Mouse (Mus musculus) G1E (cell line): Measurements from ENCODE around the gene Phldb3. TPM values are rescaled to one million over a fixed set of nuclear protein-coding genes. Genes with fewer than 3 reads are reported as not detected.

Source experiments
- ATAC-seq: 2 replicates; pipeline ENCODE4 v1.8.0; 2016; ENCODE audit warnings: mild to moderate bottlenecking; ENCODE audit not compliant: insufficient number of reproducible peaks, poor library complexity, low FRiP score, severe bottlenecking; ENCODE audit errors: extremely low read depth
- DNase-seq: peaks from one replicate; pipeline ENCODE4 v3.0.0; 2012; ENCODE audit warnings: low spot score
- H3K27me3 ChIP-seq: 2 replicates; pipeline ENCODE4 v1.6.1; 2012; ENCODE audit warnings: mild to moderate bottlenecking, low read length, inconsistent platforms; ENCODE audit not compliant: insufficient read depth
- H3K36me3 ChIP-seq: replicated peaks from 2 replicates; pipeline ENCODE3; 2012; ENCODE audit warnings: mild to moderate bottlenecking, inconsistent platforms
- H3K4me1 ChIP-seq: 2 replicates; pipeline ENCODE4 v1.6.1; 2012; ENCODE audit warnings: low read depth, low read length, inconsistent platforms, mixed read lengths; ENCODE audit not compliant: insufficient read depth
- H3K4me3 ChIP-seq: 2 replicates; pipeline ENCODE4 v1.5.1; 2012; ENCODE audit warnings: low read depth, mild to moderate bottlenecking, inconsistent platforms, low read length, moderate library complexity, mixed read lengths
- H3K9me3 ChIP-seq: replicated peaks from 2 replicates; pipeline ENCODE4 v1.6.1; 2012; ENCODE audit warnings: inconsistent platforms
- CTCF ChIP-seq: IDR thresholded peaks from 2 replicates; pipeline ENCODE4 v1.5.1; 2012; ENCODE audit warnings: low read depth, low read length, inconsistent platforms, mixed read lengths
- GATA1 ChIP-seq: IDR thresholded peaks from 2 replicates; pipeline ENCODE4 v1.6.1; 2012; ENCODE audit warnings: borderline replicate concordance, low read length, inconsistent platforms, mixed read lengths
- GATA2 ChIP-seq: IDR thresholded peaks from 2 replicates; pipeline ENCODE4 v1.6.1; 2012; ENCODE audit warnings: low read depth, low read length, inconsistent platforms, borderline replicate concordance
- POLR2AphosphoS5 ChIP-seq: IDR thresholded peaks from 2 replicates; pipeline ENCODE4 v1.6.1; 2012; ENCODE audit warnings: low read depth, low read length, inconsistent platforms; ENCODE audit not compliant: insufficient replicate concordance
- TAL1 ChIP-seq: conservative IDR thresholded peaks from 2 replicates; pipeline ENCODE4 v1.6.1; 2012; ENCODE audit warnings: low read depth, low read length, inconsistent platforms, mixed read lengths
- polyA plus RNA-seq: library from polyadenylated mRNA; stranded (reverse); fragments of >175 nt; gene quantifications from 2 replicates; pipeline ENCODE4 v1.2.3, GENCODE M21; 2012
- total RNA-seq, 2 experiments: library from RNA; stranded (forward) in 1 of 2; stranded (reverse) in 1 of 2; fragments of 200-1000 nt in 1 of 2; fragments of >200 nt in 1 of 2; fragmentation: Nextera tagmentation in 1 of 2; gene quantifications; 2 replicates each; pipeline ENCODE4 v1.2.3; 2014 to 2017

The Phldb3 gene
- total RNA-seq (2014; fragmentation: Nextera tagmentation) (2.3 and 8.0 TPM in 2 replicates), total RNA-seq (2017) (1.1 and 1.4 TPM in 2 replicates), polyA plus RNA-seq (4.9 and 6.0 TPM in 2 replicates)

DNA sequence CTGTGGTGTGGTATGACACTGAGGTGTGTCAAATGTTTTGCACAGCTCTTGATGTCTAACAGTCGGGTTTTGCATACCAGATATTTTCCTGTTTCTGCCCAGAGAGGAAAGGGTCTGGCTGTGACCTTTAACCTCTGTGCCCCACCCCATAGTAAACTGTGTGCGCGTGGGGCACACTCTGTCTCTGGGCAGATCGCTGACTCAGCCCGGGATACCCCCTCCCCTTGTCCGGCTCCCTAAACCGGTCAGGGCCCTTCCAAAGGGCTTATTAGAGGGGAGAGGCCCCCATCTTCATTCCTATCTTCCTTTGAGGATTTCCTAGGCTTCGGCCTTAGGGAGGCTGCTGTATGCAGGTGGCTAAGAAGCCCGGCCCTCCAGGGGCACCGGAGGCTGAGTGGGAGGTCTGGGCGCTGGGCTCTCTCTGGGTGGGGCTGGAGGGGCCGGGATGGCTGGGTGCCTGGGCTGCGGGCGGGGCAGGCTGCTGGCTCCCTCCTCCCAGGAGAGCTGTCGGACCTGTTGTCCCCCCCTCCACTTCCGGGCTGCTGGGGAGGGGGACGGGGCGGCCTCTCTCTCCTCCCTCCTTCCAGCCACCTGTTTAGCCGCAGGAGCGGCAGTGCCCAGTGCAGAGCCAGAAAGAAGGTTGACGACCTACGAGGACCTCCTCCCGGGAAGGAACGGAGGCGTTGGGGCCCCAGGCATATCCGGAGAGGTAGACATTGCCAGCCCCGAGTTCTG, at the start of gene Phldb3:
Gene Phldb3, plus strand, starts transcription at position 620 of the 735 bp plus-strand sequence.
- DNase-seq: peak; percentile 47
- H3K4me1 ChIP-seq: peaks cover 11% of the 10 kb centered on the region
- H3K36me3 ChIP-seq: peaks cover 27% of the 10 kb centered on the region
- TF ChIP-seq POLR2AphosphoS5 (no peak), GATA1 (no peak), GATA2 (no peak), CTCF (no peak), TAL1 (no peak)
- H3K4me3 ChIP-seq: peak within 1 kb of the TSS; percentile 71
- H3K27me3 ChIP-seq: peaks cover 12% of the 10 kb centered on the region; the same call in 1 of the 2 replicates
- no peaks in the 10 kb centered on the region for H3K9me3 ChIP-seq
- ATAC-seq: 0 out of 2 replicates have a peak, but pooled peaks have one; percentile 37

DNA sequence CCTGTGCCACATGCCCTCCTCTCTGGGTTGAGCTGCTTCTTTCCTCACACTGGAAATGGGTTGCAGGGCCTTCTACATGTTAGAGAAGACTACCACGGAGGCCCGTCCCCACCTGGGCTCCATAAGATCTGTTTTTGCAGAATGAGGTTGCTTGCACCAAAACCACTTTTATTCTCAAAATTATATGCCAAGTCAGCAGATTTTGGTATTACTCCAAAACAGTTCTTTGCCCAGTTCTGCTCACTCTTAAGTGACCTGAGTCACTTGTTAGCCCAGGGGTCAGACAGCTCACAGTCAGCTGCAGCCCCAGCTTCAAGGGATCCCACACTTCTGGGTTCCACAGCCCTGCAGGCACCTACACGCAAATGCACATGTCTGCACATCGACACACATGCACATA, 49.1 kb upstream of the Phldb3 start:
- Histone ChIP-seq H3K4me3 (no peak overlapping the region), H3K27me3 (no peaks in the 10 kb centered on the region), H3K4me1 (peaks cover 10% of the 10 kb centered on the region; the same call in 1 of the 2 replicates), H3K36me3 (peaks cover 96% of the 10 kb centered on the region), H3K9me3 (no peaks in the 10 kb centered on the region)
- DNase-seq (no peak), ATAC-seq (no peak)
- TF ChIP-seq POLR2AphosphoS5: no peak
- TF ChIP-seq CTCF: no peak
- TF ChIP-seq GATA2: no peak
- no peak for TF ChIP-seq GATA1
- TF ChIP-seq TAL1: no peak

DNA sequence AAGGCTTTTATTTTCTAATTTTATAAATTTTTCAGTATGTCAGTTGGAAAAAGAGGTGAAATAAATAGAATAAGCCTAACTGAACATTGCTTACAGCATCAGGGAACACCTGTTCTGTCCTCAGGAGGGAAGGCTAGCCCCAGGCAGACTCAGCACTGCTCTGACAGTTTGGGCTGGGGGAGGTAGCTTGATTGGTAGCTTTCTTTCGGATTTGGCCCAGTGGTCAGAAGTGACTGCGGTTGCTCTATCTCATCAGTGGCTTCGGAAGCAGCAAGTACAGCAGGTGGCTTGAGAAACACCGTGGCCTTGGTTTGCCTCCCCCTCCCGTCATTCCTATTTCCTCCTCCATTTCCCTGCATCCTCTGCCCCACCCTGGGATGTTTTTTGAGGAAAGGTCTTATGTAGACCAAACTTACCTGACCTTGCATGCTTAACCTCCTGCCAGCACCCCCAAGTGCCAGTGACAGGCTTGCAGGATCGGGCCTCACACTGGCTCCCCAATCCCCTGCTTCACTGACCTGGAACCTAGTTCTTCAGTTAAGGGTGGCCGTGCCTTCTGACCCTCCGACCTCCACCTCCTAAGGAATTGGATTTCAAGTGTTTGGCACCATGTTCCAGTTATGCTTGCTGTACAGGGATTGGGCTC, 47.2 kb upstream of the Phldb3 start:
- Histone ChIP-seq H3K36me3 (peaks cover 99% of the 10 kb centered on the region), H3K4me3 (no peak overlapping the region), H3K27me3 (no peaks in the 10 kb centered on the region), H3K4me1 (peaks cover 6% of the 10 kb centered on the region; the same call in 1 of the 2 replicates), H3K9me3 (no peaks in the 10 kb centered on the region)
- TF ChIP-seq TAL1 (no peak), POLR2AphosphoS5 (no peak), GATA1 (no peak), CTCF (no peak), GATA2 (no peak)
- ATAC-seq: no peak
- DNase-seq: no peak

GRCm38 (mm10) chr7:24563837-24564206, 46.7 kb upstream of the Phldb3 start:
- TF ChIP-seq POLR2AphosphoS5 (no peak), GATA1 (no peak), CTCF (no peak), GATA2 (no peak), TAL1 (no peak)
- Histone ChIP-seq H3K9me3 (no peaks in the 10 kb centered on the region), H3K4me1 (peaks cover 6% of the 10 kb centered on the region; the same call in 1 of the 2 replicates), H3K36me3 (peaks cover 99% of the 10 kb centered on the region), H3K4me3 (no peak overlapping the region), H3K27me3 (no peaks in the 10 kb centered on the region)
- no peak for ATAC-seq
- DNase-seq: no peak

DNA sequence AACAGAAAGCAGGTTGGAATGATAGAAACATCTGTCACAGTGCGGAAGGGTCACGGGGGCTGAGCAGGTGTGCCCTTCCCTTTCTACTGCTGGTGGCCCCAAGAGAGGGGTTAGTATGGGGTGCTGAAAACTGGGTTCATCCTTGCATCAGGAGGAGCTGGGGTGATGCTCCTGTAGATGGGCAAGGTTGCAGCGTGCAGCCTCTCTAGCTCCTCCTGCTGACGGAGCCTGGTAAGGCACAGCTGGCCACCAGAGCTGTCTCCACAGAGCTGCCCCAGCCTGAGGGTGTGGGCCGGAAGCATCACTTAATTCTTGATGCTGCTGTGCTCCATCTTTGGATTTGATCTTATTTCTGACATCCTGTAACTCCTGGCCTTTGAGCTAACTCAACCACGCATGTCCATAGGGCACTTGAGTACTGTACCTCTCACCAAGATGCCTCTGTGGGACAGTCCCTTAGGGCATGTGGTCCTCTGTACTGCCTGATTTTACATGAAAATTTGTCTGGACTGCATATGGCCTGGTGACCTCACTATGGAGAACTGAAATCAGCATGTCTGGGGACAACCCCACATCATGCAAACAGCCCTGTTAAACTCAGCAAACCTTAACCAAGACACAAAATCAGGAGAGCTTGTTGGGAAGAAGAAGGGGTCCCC, 45.8 kb upstream of the Phldb3 start:
- Histone ChIP-seq H3K36me3 (peaks cover 98% of the 10 kb centered on the region), H3K27me3 (no peaks in the 10 kb centered on the region)

More for the DNA sequence above, 45.8 kb upstream of the Phldb3 start:
- DNase-seq (peak; percentile 74), ATAC-seq (peak; percentile 73; the same call in 1 of the 2 replicates)
- no peaks in the 10 kb centered on the region for H3K9me3 ChIP-seq
- no peak overlapping the region for H3K4me3 ChIP-seq
- H3K4me1 ChIP-seq: peaks cover 2% of the 10 kb centered on the region; the same call in 1 of the 2 replicates
- TF ChIP-seq CTCF: peak; percentile 99
- no peak for TF ChIP-seq GATA1
- no peak for TF ChIP-seq TAL1
- no peak for TF ChIP-seq POLR2AphosphoS5
- TF ChIP-seq GATA2: no peak
